Mouse (Mus musculus) 3134 (cell line): ENCODE results near the gene Rab8b.
"Not testable (repeated sequence)": the region's sequence is repeated elsewhere in the genome, so short reads cannot be mapped to it uniquely, and the experiment has no call there.

Source experiments
- DNase-seq: peaks from one replicate; pipeline ENCODE4 v3.0.0-alpha.2; 2011; ENCODE audit warnings: low spot score; ENCODE audit not compliant: insufficient read length; ENCODE audit errors: extremely low read depth

Gene Rab8b

DNA sequence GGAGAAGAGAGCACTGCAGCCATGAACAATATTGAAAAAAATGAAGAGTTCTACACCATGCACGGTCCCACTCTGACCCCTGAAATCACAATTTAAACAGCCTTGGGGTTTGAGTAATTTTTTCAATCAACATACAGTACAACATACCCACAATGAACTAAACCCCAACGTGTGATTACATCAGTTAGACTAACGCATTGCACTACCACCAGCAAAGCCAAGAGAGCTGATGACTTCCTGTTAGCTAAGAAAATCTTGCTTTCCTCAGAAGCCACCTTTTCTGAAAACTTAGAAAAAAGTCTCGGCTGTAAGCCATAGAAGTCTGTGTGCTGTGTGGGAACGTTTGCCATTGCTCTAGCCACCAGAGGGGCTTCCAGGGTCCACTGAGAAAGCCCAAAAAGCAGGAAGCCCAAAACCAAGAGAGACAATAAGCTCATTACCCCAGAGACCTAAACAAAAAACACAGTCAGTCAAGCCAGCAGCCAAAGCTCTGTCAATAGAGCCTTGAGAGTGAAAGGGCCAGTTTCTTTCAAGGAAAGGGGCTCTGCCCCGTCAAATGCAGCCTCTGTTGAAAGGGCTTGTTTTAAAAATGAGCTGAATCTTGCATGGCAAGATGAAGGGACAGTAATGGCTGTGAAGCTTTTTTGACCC, 31.4 kb downstream of the Rab8b start:
- DNase-seq = no peak

GRCm38 (mm10) chr9:66887301-66887902, 32.1 kb downstream of the Rab8b start:
- DNase-seq = no peak

DNA sequence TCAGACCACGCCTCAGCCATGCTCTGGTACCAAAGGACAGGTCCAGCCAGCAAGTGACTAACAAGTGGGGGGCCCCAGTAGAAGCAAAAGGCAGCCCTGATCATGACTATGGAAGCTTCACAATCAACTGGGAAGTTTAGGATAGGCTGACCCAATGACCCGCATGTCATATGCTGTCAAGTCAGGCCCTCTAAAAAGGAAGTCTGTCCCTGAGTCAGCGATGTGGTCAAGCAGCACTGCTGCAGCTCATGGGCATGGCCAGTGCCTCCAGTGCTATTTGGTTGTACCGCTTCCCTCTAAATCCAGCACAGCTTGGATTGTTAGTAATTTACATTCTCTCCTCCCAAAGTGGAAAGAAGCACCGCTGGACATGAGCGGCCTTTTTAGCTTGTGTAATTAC, 32.7 kb downstream of the Rab8b start:
- DNase-seq = no peak

DNA sequence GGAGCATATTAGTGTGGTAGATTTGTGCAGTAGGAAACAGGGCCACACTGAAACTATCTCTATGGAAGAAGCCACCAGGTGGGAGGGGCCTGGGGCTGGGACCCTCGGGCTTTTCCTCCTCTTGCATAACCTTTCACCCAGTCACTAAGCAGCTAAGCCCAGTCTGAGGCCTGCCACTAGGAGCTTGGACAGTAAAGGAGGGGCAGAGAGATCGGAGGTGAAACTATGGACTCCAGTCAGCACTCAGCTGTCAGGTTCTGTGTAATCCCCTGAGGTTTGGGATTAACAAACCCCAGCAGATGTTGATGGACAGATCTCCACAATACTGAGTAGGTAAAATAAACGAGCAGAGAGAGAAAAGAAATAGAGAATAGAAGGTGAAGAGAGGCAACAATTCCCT, 33.1 kb downstream of the Rab8b start:
- no peak for DNase-seq

DNA sequence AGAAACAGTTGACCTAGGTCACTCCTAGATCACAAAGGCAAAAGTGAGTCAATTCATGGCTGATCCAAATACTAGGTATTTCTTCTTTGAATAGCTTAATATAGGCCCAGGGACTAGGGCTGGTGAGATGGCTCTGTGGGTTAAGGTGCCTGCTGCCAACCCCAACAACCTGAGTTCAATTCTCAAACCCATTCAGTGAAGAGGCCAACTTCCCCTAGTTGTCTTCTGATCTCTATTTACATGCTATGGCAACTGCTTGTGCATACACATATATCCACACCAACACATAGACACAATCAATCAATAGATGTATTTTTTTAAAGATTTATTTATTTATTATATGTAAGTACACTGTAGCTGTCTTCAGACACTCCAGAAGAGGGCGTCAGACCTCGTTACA, 34.9 kb downstream of the Rab8b start:
- DNase-seq = no peak

DNA sequence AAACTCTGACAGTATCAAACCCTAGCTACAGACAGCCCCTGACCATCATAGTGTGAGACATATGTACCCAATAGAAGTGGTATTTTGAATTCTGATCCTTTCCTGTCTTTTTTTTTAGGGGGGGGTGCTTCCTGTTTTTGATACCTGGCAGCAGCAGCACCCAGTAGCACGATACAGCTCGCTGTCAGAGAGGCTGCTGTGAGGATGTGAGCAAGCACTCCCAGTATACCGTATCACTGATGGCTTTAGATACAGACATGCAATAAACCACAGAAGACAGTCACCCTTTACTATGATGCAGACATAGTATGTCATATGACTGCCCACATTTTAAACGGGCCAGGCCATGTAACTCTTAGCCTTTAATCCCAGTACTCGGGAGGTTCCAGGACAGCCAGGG, 36.0 kb downstream of the Rab8b start:
- no peak for DNase-seq

DNA sequence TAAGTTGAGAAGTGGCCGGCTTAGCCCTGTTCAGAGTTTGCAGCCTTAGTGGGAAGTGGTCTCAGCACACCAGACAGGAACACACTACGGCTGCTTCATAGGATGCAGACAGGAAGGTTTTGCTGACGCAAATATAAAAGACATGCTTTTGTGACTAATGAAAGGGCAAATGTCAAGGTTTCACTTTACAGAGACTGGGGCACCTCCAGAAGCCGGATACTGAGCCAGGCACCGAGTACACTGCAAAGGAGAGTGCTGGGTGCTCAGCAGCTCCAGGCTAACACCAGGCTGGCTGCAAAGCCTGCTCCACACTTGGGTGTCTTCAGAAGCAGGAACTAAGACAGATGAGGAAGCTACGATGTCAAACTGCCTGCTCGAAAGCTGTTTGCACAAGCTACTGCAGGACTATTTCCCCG, 37.1 kb downstream of the Rab8b start:
- no peak for DNase-seq

DNA sequence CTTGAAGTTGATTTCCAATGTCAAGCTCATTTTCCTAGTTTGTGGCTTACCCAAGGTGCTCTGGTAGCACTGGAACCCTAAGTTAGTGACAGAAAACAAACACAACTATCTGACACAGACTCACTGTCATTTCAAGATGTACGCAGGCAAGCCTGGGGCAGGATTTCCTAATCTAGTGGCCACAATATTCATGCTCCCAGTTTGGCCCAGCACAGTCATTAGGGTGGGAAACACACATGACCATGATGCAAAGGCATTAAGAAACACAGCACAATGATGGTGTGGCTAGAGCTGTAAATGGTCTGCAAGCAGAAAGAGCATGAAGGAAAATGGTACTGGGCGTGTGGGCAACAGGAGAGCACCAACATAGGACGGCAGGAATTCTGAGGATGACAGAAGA, 37.6 kb downstream of the Rab8b start:
- DNase-seq = no peak

DNA sequence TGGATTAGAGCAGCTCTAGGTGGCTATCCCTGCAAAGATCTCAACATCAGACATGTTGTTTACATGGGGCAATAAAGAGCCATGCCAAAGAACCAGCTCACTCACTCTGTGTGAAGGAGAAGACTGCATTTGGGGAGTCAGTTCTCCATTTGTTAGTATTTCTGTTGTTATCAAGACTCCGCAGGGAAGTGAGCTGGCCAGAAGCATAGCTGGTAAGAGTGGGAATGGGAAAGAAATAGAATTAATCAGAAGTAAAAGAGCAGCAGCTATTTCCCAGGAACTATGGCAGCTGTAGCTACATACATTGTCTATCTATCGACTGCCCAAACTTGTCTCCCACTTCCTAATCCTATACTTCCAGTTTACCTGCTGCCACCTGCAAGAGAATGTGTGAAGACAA, 38.7 kb downstream of the Rab8b start:
- no peak for DNase-seq

GRCm38 (mm10) chr9:66879486-66879885, 40.0 kb downstream of the Rab8b start:
- DNase-seq = no peak

GRCm38 (mm10) chr9:66878899-66879298, 40.6 kb downstream of the Rab8b start:
- no peak for DNase-seq

- DNase-seq = peak; percentile 13
Measured at GRCm38 (mm10) chr9:66876577-66876976, 42.9 kb downstream of the Rab8b start.

DNA sequence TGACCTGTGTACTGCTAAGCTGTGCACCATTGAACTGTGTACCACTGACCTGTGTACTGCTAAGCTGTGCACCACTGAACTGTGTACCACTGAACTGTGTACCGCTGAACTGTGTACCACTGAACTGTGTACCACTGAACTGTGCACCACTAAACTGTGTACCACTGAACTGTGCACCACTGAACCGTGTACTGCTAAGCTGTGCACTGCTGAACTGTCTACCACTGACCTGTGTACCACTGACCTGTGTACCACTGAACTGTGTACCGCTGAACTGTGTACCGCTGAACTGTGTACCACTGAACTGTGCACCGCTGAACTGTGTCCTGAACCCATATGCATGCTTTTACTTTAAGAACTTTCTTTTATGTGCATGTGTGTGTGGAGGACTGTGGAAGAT, 45.2 kb downstream of the Rab8b start:
- no peak for DNase-seq

DNA sequence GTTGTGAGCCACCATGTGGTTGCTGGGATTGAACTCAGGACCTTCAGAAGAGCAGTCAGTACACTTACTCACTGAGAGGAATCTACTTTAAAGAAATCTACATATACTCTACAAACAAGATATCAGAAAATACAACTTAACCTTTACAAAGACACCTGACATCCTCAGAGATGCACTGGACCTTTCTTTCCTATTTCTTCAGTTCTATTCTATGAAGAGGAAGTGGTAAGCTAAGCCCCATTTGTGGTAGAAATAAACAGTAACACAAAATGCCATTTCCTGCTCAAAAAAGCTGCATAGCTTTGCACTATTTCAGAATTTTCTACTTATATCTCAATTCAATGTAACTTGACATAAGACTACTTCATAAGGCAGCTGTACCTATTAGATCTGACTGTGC, 46.0 kb downstream of the Rab8b start:
- no peak for DNase-seq

GRCm38 (mm10) chr9:66873009-66873408, 46.5 kb downstream of the Rab8b start:
- DNase-seq = not testable (repeated sequence)

- DNase-seq = no peak
Measured at GRCm38 (mm10) chr9:66872015-66872727, 47.3 kb downstream of the Rab8b start.

GRCm38 (mm10) chr9:66864708-66865107, 54.8 kb downstream of the Rab8b start:
- no peak for DNase-seq

- no peak for DNase-seq
Measured at GRCm38 (mm10) chr9:66863456-66863855, 56.0 kb downstream of the Rab8b start.

GRCm38 (mm10) chr9:66862202-66862601, 57.3 kb downstream of the Rab8b start:
- no peak for DNase-seq

DNA sequence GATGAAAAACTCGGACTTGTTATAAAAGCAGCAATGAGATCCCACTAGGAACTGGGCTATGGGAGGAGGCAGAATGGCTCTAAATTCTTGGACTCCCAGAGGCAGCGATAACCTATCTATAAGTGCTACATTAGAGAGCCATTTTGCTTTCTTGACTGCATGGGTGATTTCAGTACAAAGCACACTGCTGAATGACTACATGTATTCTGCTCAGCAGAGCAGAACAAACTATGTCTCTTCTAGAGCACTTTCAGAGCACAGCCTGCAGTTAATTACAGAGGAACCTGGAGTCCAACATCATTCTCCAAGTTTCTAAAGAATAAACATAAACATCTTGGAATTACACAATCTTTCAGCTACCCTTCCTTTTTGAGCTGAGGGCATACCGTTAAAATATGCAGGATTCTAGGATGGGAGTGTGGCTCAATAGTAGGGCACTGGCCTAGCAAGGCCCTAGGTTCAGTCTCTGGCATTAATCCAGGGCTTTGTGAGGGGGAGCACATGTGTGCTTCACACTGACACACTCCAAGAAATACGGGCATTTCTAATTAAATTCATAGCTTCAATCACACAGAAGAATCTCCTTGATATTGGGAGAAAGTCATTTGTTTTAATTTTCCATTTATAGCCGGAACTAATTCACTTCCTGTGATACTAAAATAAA, 58.3 kb downstream of the Rab8b start:
- DNase-seq = no peak

DNA sequence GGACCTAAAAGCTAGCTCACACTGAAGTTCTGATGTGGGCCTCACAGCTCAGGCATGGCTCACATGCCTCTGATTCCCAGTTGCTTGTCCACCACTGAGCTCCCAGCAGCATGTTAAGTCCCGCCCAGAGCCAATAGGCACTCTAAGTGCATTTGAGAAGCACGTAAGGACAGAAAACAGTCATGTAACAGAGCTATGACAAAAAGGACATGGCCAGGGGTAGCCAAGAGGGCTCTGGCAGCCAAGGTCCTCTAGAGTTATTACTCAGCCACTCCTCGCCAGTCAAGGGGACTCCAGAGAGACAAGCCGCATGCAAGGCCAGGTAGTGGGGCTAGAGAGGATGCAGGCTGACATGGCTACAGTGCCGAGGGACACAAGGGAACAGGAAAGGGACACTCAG, 60.0 kb downstream of the Rab8b start:
- no peak for DNase-seq

- DNase-seq = no peak
Measured at GRCm38 (mm10) chr9:66855865-66856264, 63.6 kb downstream of the Rab8b start.
